Comparison of ENCODE assay signal across 8 mouse cellular contexts in genomic region chr9:45952890-45953289, GRCm38 (mm10). TPM values are rescaled to one million over a fixed set of nuclear protein-coding genes. Genes with fewer than 3 reads are reported as not detected.
DNase-seq lines count a peak whose midpoint lies in the region; ATAC-seq and TF ChIP-seq lines count a peak whose summit lies in the region.

No protein-coding gene starts in this region.

- H3K4me1 ChIP-seq in kidney, embryonic 15.5 days, result peaks cover 23% of the 10 kb centered on the region
- peaks cover 4% of the 10 kb centered on the region for H3K4me1 ChIP-seq in bone marrow, adult 2 months (ENCODE audit: control insufficient read depth, insufficient read depth, low read length)
- H3K4me1 ChIP-seq in embryonic facial prominence, embryonic 11.5 days (ENCODE audit: control insufficient read depth, insufficient read depth, low read length), result no peaks in the 10 kb centered on the region
- H3K4me1 ChIP-seq in liver, embryonic 11.5 days (replicated peaks; ENCODE audit: control insufficient read depth, insufficient read depth, low read length), result peaks cover 19% of the 10 kb centered on the region

- WGBS in kidney, embryonic 15.5 days, result 86% methylated on average over 7 of the region's 7 CpGs
- 75% methylated on average over 7 of the region's 7 CpGs for WGBS in bone marrow, adult 2 months
- WGBS in embryonic facial prominence, embryonic 11.5 days, result 78% methylated on average over 7 of the region's 7 CpGs
- 84% methylated on average over 7 of the region's 7 CpGs for WGBS in liver, embryonic 11.5 days

- H3K9me3 ChIP-seq in kidney, embryonic 15.5 days (replicated peaks), result no peaks in the 10 kb centered on the region
- no peaks in the 10 kb centered on the region for H3K9me3 ChIP-seq in embryonic facial prominence, embryonic 11.5 days (replicated peaks; ENCODE audit: control insufficient read depth, low read length)
- H3K9me3 ChIP-seq in liver, embryonic 11.5 days (ENCODE audit: control insufficient read depth, low read length), result no peaks in the 10 kb centered on the region

- no peaks in the 10 kb centered on the region for H3K27me3 ChIP-seq in kidney, embryonic 15.5 days
- H3K27me3 ChIP-seq in embryonic facial prominence, embryonic 11.5 days (ENCODE audit: control insufficient read depth, insufficient read depth, low read length), result no peaks in the 10 kb centered on the region
- H3K27me3 ChIP-seq in liver, embryonic 11.5 days (replicated peaks; ENCODE audit: control insufficient read depth, insufficient read depth, low read length), result no peaks in the 10 kb centered on the region

- H3K27ac ChIP-seq in kidney, embryonic 15.5 days, result no peak overlapping the region
- H3K27ac ChIP-seq in bone marrow, adult 2 months (ENCODE audit: control insufficient read depth, insufficient read depth, low read depth, low read length, poor library complexity), result no peak overlapping the region
- H3K27ac ChIP-seq in embryonic facial prominence, embryonic 11.5 days (replicated peaks; ENCODE audit: low read depth, low read length), result no peak overlapping the region
- H3K27ac ChIP-seq in liver, embryonic 11.5 days (ENCODE audit: low read depth, low read length), result no peak overlapping the region

- TF ChIP-seq CTCF in bone marrow, adult 2 months (IDR thresholded peaks at IDR 0.05; ENCODE audit: control insufficient read depth, insufficient read depth, low read length), result no peak

- DNase-seq in kidney, adult 11 months, result no peak
- no peak for DNase-seq in embryonic facial prominence, embryonic 11.5 days (ENCODE audit: low spot score)
- DNase-seq in liver, embryonic 11.5 days (ENCODE audit: low spot score), result no peak
- DNase-seq in frontal cortex, postnatal 36 days (ENCODE audit: low spot score in 2 of 2), result no peak
- no peak for DNase-seq in adrenal gland, postnatal 10 days
- no peak for DNase-seq in thymus, postnatal 0 days (ENCODE audit: low spot score)

- no peak for ATAC-seq in kidney, embryonic 15.5 days (replicated peaks; ENCODE audit: low FRiP score)
- no peak for ATAC-seq in embryonic facial prominence, embryonic 11.5 days (replicated peaks; ENCODE audit: insufficient number of reproducible peaks, low FRiP score, low TSS enrichment, low read depth)
- no peak for ATAC-seq in liver, embryonic 11.5 days (replicated peaks; ENCODE audit: low FRiP score)

- no peak for TF ChIP-seq POLR2A in bone marrow, adult 2 months (IDR thresholded peaks at IDR 0.05; ENCODE audit: borderline replicate concordance, control insufficient read depth, low read depth, low read length)

- H3K9ac ChIP-seq in kidney, embryonic 15.5 days, result no peak overlapping the region
- peak overlapping the region; percentile 22; the same call in 1 of the 2 replicates for H3K9ac ChIP-seq in embryonic facial prominence, embryonic 11.5 days (replicated peaks; ENCODE audit: low read length)
- H3K9ac ChIP-seq in liver, embryonic 11.5 days (ENCODE audit: low read depth, low read length), result no peak overlapping the region

- peak overlapping the region; percentile 82 for H3K4me3 ChIP-seq in kidney, embryonic 15.5 days (replicated peaks)
- peak overlapping the region; percentile 49 for H3K4me3 ChIP-seq in bone marrow, adult 2 months (replicated peaks; ENCODE audit: control insufficient read depth, low read depth, low read length)
- H3K4me3 ChIP-seq in embryonic facial prominence, embryonic 11.5 days (ENCODE audit: low read depth, low read length), result no peak overlapping the region
- H3K4me3 ChIP-seq in liver, embryonic 11.5 days (ENCODE audit: low read depth, low read length), result peak overlapping the region; percentile 92; the same call in 1 of the 2 replicates

- H3K36me3 ChIP-seq in kidney, embryonic 15.5 days, result peaks cover 45% of the 10 kb centered on the region
- peaks cover 4% of the 10 kb centered on the region for H3K36me3 ChIP-seq in embryonic facial prominence, embryonic 11.5 days (replicated peaks; ENCODE audit: control insufficient read depth, insufficient read depth, low read depth, low read length)
- H3K36me3 ChIP-seq in liver, embryonic 11.5 days (ENCODE audit: control insufficient read depth, insufficient read depth, low read length), result peaks cover 15% of the 10 kb centered on the region

- peak overlapping the region; percentile 83; the same call in 1 of the 2 replicates for H3K4me2 ChIP-seq in kidney, embryonic 15.5 days
- no peak overlapping the region; the same call in 1 of the 2 replicates for H3K4me2 ChIP-seq in embryonic facial prominence, embryonic 11.5 days (ENCODE audit: low read depth, low read length)
- peak overlapping the region; percentile 81 for H3K4me2 ChIP-seq in liver, embryonic 11.5 days

RNA-seq across cellular contexts. Expression of gene Sidt2, which starts 2.2 kb away (rescaled TPM):
- 37.3 and 39.3 TPM in 2 replicates for polyA plus RNA-seq in kidney, embryonic 15.5 days (2015; fragmentation: Nextera tagmentation; extraction: Ambion mirVana)
- polyA plus RNA-seq in bone marrow, adult 2 months (2011; ENCODE audit: insufficient read depth, insufficient read length, low replicate concordance, missing spikeins), result 30.9 and 68.0 TPM in 2 replicates
- 23.6 and 23.8 TPM in 2 replicates for polyA plus RNA-seq in embryonic facial prominence, embryonic 11.5 days (2014; fragmentation: Nextera tagmentation; extraction: Ambion mirVana)
- polyA plus RNA-seq in liver, embryonic 11.5 days (2014; fragmentation: Nextera tagmentation; extraction: Ambion mirVana), result 34.1 and 36.2 TPM in 2 replicates
- 100 to 1,000 TPM; 160 to 179 TPM for total RNA-seq in adrenal gland, postnatal 10 days (2021)
- polyA plus RNA-seq in thymus, postnatal 0 days (2015; fragmentation: Nextera tagmentation; extraction: Ambion mirVana), result 58.0 and 64.2 TPM in 2 replicates

RNA-seq across cellular contexts. Expression of gene Tagln, which starts 17.0 kb away (rescaled TPM):
- 56.4 and 108 TPM in 2 replicates for polyA plus RNA-seq in kidney, embryonic 15.5 days (2015; fragmentation: Nextera tagmentation; extraction: Ambion mirVana)
- 2.3 and 22.2 TPM in 2 replicates for polyA plus RNA-seq in bone marrow, adult 2 months (2011; ENCODE audit: insufficient read depth, insufficient read length, low replicate concordance, missing spikeins)
- polyA plus RNA-seq in embryonic facial prominence, embryonic 11.5 days (2014; fragmentation: Nextera tagmentation; extraction: Ambion mirVana), result 14.1 and 16.3 TPM in 2 replicates
- 17.9 and 24.1 TPM in 2 replicates for polyA plus RNA-seq in liver, embryonic 11.5 days (2014; fragmentation: Nextera tagmentation; extraction: Ambion mirVana)
- total RNA-seq in adrenal gland, postnatal 10 days (2021), result 10 to 100 TPM; 53.1 to 84.6 TPM
- 13.0 and 16.2 TPM in 2 replicates for polyA plus RNA-seq in thymus, postnatal 0 days (2015; fragmentation: Nextera tagmentation; extraction: Ambion mirVana)

RNA-seq across cellular contexts. Expression of gene Rnf214, which starts 46.2 kb away (rescaled TPM):
- polyA plus RNA-seq in kidney, embryonic 15.5 days (2015; fragmentation: Nextera tagmentation; extraction: Ambion mirVana), result 57.4 and 62.3 TPM in 2 replicates
- polyA plus RNA-seq in bone marrow, adult 2 months (2011; ENCODE audit: insufficient read depth, insufficient read length, low replicate concordance, missing spikeins), result 27.9 and 30.3 TPM in 2 replicates
- 53.1 and 54.4 TPM in 2 replicates for polyA plus RNA-seq in embryonic facial prominence, embryonic 11.5 days (2014; fragmentation: Nextera tagmentation; extraction: Ambion mirVana)
- 33.7 and 37.3 TPM in 2 replicates for polyA plus RNA-seq in liver, embryonic 11.5 days (2014; fragmentation: Nextera tagmentation; extraction: Ambion mirVana)
- total RNA-seq in adrenal gland, postnatal 10 days (2021), result 10 to 100 TPM; 37.4 to 42.3 TPM
- 27.0 and 35.6 TPM in 2 replicates for polyA plus RNA-seq in thymus, postnatal 0 days (2015; fragmentation: Nextera tagmentation; extraction: Ambion mirVana)

RNA-seq across cellular contexts. Expression of gene Pcsk7, which starts 46.6 kb away (rescaled TPM):
- 19.4 and 22.0 TPM in 2 replicates for polyA plus RNA-seq in kidney, embryonic 15.5 days (2015; fragmentation: Nextera tagmentation; extraction: Ambion mirVana)
- 10.1 and 24.5 TPM in 2 replicates for polyA plus RNA-seq in bone marrow, adult 2 months (2011; ENCODE audit: insufficient read depth, insufficient read length, low replicate concordance, missing spikeins)
- 9.6 and 13.2 TPM in 2 replicates for polyA plus RNA-seq in embryonic facial prominence, embryonic 11.5 days (2014; fragmentation: Nextera tagmentation; extraction: Ambion mirVana)
- polyA plus RNA-seq in liver, embryonic 11.5 days (2014; fragmentation: Nextera tagmentation; extraction: Ambion mirVana), result 12.2 and 13.6 TPM in 2 replicates
- total RNA-seq in adrenal gland, postnatal 10 days (2021), result 10 to 100 TPM; 23.4 to 29.6 TPM
- polyA plus RNA-seq in thymus, postnatal 0 days (2015; fragmentation: Nextera tagmentation; extraction: Ambion mirVana), result 24.2 and 31.3 TPM in 2 replicates

RNA-seq across cellular contexts. Expression of gene Pafah1b2, which starts 59.6 kb away (rescaled TPM):
- 162 and 170 TPM in 2 replicates for polyA plus RNA-seq in kidney, embryonic 15.5 days (2015; fragmentation: Nextera tagmentation; extraction: Ambion mirVana)
- polyA plus RNA-seq in bone marrow, adult 2 months (2011; ENCODE audit: insufficient read depth, insufficient read length, low replicate concordance, missing spikeins), result 14.6 and 25.6 TPM in 2 replicates
- 227 and 229 TPM in 2 replicates for polyA plus RNA-seq in embryonic facial prominence, embryonic 11.5 days (2014; fragmentation: Nextera tagmentation; extraction: Ambion mirVana)
- polyA plus RNA-seq in liver, embryonic 11.5 days (2014; fragmentation: Nextera tagmentation; extraction: Ambion mirVana), result 137 and 154 TPM in 2 replicates
- total RNA-seq in adrenal gland, postnatal 10 days (2021), result 100 to 1,000 TPM; 118 to 119 TPM
- polyA plus RNA-seq in thymus, postnatal 0 days (2015; fragmentation: Nextera tagmentation; extraction: Ambion mirVana), result 110 TPM in 2 replicates
